Mouse (Mus musculus) fibroblast of lung, adult 2 months (primary cell): Measurements from ENCODE around the gene Tas2r115.
"Not testable (repeated sequence)": the region's sequence is repeated elsewhere in the genome, so short reads cannot be mapped to it uniquely, and the experiment has no call there.

Experiments
- DNase-seq: peaks from one replicate; pipeline ENCODE4 v3.0.0-alpha.2; 2011; ENCODE audit warnings: low read depth

Tas2r115 gene

DNA sequence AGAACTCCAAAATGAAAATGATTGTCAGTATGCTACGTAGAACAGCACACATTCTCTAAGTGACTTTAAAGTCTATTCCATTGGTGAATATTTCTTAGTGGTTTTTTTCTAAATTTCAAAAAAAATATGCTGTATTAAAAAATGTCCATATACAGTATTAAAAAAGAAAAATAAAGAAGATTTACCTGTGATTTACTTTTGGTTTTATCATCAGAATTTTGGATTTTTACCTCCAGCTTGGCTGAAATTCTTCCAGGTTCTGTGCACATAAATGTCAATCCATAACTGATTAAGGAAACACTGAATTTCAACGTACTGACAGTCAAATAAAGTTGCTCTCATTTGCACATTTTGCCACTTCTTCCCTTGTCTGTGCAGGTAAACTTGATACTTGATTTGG, at the start of gene Tas2r115:
Tas2r115 (minus strand) TSS at position 101 of the 400 bp plus-strand sequence.
- no peak for DNase-seq

DNA sequence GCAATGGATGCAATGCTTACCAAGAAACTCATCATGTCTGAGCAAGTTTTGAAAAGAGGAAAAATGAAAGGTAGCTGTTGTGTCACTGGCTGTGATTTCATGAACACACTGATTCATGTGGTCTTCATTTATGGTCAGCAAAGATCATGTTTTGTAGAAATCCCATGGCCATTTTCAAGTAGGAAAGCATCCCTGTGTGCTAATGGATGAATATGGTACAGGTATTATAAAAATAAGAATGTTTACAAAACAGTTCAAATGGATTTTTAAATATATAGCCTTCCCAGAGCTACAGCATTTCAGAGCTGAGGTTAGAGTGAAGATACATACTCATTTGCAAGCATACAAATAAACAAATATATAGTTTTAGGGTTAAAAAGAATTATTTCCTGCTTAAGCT, 40.2 kb upstream of the Tas2r115 start, which contains the start of gene Tas2r136:
Tas2r136 (minus strand) TSS at position 101 of the 400 bp plus-strand sequence.
- DNase-seq, result no peak

DNA sequence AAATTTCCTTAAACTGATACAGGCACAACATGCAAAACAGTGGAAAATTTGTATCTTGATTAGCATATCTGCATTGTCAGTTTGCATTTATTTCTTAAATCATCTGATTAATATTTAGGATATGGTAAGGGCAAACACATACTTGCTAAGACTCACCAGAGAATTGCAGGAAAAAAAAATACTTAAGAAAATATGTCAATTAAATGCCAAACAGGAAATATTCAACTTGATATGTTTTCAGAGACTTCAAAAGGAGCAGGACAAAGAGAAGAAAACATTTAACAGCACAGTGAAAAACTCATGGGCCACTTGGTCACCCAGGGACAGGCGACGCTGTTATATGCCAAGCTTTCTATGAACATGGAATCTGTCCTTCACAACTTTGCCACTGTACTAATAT, 24.0 kb upstream of the Tas2r115 start, which contains the start of gene Tas2r102:
Tas2r102 (plus strand) TSS at position 301 of the 400 bp plus-strand sequence.
- DNase-seq, result no peak

DNA sequence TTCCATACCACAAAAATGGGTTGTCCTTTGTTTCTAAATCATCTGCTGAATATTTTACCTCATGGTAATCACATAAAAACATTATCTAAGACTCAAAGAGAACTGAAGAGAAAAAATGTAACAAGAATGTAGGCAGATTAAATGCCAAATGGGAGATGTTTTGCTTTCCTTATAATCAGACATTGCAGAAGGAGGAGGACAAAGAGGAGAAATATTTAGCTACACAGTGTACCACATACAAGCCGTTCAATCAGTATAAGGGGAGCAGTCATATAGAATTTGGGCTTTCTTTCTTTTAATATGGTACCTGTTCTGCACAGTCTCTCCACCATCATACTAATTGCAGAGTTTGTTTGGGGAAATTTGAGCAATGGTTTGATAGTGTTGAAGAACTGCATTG, 16.6 kb upstream of the Tas2r115 start, which contains the start of gene Tas2r124:
Tas2r124 (plus strand) TSS at position 301 of the 400 bp plus-strand sequence.
- no peak for DNase-seq

DNA sequence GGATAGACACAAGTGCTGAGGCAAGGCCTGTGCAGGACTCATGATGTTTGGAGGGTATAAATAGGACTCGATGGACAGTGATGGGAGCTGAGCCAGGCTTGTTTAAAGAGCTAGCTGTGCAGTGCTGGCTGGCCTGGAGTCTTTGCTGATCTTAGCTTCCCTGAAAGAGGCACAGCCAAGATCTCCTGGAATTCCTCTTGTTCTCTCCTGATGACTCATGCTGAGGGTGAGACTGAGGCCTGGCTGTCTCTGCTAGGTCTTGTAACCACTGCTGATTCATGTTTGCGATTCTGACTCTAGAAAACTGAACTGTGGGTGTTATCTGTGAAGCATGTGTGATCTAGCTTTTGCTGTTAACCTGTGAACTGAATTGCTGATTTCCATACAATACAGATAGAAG, 12.4 kb upstream of the Tas2r115 start:
- no peak for DNase-seq

DNA sequence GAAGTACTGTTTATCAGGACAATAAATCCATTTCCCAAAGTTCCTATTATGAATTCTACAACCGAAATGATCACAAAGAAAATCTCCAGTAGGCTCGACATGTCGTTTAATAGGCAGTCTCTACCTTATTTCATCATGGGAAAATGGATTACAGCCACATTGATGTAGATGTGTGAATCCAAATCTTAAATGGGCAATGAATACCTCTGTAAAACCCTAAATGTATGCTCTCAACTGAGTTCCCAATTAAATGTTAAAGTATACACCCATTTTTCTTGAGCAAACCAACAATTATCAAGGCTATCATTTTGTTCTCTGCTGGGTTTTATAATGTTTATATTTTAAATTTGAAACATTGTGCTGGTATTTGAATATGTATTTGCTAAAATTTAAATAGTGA, 26.0 kb downstream of the Tas2r115 start, which contains the start of gene Tas2r122:
Tas2r122 (minus strand) TSS at position 101 of the 400 bp plus-strand sequence.
- DNase-seq, result no peak

DNA sequence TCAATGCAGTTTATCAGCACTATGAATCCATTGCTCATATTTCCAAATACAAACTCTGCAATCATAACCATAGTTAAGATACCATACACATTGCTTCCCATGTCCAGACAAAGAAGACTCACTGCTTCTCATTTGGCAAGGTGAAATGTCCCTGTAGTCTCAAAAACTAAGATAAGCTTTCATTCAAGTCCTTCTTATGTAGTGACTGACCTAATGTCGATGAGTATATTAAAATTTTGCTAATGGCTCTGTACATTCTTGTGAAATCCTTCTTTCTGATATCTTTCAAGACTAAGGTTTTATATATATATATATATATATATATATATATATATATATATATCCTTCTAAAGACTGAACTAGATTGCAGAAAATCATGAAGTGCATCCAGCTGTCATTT, 36.9 kb downstream of the Tas2r115 start, which contains the start of gene Tas2r121:
Tas2r121 (minus strand) TSS at position 101 of the 400 bp plus-strand sequence.
- DNase-seq, result no peak

DNA sequence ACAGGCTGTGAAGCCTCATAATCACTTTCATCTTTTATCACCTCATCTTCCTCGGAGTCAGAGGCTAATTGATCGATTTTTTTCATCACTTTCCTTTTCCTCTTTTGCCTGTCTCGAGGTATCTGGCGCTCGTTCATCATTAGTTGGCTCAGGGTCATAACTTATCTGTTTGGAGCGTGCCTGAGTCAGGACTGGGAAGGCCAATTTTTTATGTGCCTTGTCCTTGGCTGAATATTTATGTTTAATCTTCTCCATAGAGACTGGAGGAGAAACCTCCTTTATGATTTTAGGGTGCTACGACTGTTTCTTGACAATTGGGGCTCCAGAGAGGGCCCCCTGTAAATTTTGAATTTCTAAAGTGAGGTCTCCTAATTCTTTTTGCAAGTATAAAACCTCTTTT, 46.2 kb downstream of the Tas2r115 start:
- not testable (repeated sequence) for DNase-seq
